Mouse (Mus musculus) left cerebral cortex, adult 18-20 months (tissue): ENCODE measurements around the gene Arhgap9. TPM values are rescaled to one million over a fixed set of nuclear protein-coding genes. Genes with fewer than 3 reads are reported as not detected.

Source experiments
- DNase-seq, 2 experiments: peaks; one replicate each; pipeline ENCODE4 v3.0.0; 2021 to 2022; ENCODE audit warnings: low spot score in 2 of 2, mixed read lengths in 1 of 2
- long read RNA-seq, 2 experiments: library from polyadenylated mRNA; stranded (forward); transcript quantifications; one replicate each; pipeline ENCODE4 v2.0.0; 2021
- total RNA-seq, 2 experiments: library from RNA; stranded (reverse); gene quantifications; 2 replicates each; pipeline ENCODE4 v1.2.3; 2021

Arhgap9 gene
- 1 to 10 TPM; 1.1 TPM for total RNA-seq
- long read RNA-seq, experiment 1 = 0 reads
- long read RNA-seq, experiment 2 = 0 reads

- DNase-seq = no peak
Observed at GRCm38 (mm10) chr10:127321621-127322020, at the start of gene Arhgap9. TSS of gene Arhgap9 (plus strand) at chr10:127321964.

GRCm38 (mm10) chr10:127272371-127272770, 49.4 kb upstream of the Arhgap9 start:
- no peak for DNase-seq

GRCm38 (mm10) chr10:127274261-127275022, 47.3 kb upstream of the Arhgap9 start:
- DNase-seq = no peak

DNA sequence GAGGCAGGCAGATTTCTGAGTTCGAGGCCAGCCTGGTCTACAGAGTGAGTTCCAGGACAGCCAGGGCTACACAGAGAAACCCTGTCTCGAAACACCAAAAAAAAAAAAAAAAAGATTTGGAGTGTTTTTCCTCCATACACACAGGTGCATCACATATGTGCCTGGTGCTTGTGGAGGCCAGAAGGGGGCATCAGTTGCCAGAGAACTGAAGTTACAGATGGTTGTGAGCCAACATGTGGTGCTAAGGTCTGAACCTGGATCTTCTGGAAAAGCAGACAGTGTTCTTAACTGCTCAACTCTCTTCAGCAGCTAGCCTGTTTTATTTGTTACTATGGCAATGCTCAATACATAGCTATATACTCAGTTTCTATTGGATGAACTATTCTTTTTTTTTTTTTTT, 42.0 kb upstream of the Arhgap9 start:
- DNase-seq = no peak

- no peak for DNase-seq
Observed at GRCm38 (mm10) chr10:127281316-127281715, 40.4 kb upstream of the Arhgap9 start.

- no peak for DNase-seq
Observed at GRCm38 (mm10) chr10:127282620-127283215, 39.0 kb upstream of the Arhgap9 start.

GRCm38 (mm10) chr10:127284105-127284622, 37.6 kb upstream of the Arhgap9 start:
- no peak for DNase-seq

- DNase-seq = no peak
Observed at GRCm38 (mm10) chr10:127284724-127285500, 36.9 kb upstream of the Arhgap9 start.

GRCm38 (mm10) chr10:127285644-127286043, 36.1 kb upstream of the Arhgap9 start:
- no peak for DNase-seq

- DNase-seq = no peak
Observed at GRCm38 (mm10) chr10:127286194-127286593, 35.6 kb upstream of the Arhgap9 start.

DNA sequence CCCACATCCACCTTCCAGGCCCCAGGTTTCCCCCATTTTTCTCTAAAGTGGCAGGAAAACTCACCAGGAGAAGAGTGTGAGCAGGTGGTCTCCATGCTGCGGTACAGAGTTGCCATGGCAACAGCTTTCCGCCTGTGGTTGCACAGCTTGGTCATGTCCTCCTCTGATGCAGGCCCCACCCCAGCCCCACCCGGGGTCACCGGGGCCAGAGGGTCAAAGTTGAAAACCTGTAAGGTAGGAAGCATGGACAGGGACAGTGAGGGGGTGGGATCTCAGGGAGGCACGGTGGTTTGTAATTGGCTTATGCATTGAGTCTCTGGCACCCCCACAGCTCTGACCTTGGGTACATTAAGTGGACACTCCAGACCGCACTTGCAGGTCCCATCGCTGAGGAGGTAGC, 35.0 kb upstream of the Arhgap9 start:
- DNase-seq = no peak

DNA sequence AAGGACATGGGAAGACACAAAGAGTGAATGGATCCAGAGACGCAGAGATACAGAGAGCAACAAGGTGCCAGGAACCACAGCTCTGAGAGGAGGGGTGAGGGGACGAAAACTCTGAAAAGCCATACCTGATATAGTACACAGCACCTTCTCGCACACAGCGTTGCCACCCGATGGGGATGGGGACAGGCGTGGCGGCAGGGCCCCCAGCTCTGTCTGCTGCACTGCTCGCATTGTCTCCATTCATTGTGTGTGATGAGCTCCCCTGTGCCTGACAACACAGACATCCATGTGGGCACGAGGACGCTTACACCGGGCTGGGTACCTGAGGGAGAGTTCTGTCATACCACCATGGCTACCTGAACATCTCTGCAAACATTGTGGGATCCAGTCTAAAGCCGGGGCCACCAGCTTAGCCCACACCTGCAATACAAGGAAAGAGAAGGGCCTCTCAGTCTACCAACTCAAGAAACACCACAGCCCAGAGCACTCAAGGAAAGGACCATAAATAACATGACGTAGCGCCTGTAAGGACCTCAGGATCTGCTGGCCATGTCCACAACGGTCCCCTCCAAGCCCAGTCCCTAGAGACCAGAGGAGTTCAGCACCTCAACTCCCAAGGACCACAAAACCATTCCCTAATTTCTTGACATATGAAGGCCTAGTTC, 34.4 kb upstream of the Arhgap9 start:
- DNase-seq = no peak

GRCm38 (mm10) chr10:127287936-127288293, 33.8 kb upstream of the Arhgap9 start:
- no peak for DNase-seq

- no peak for DNase-seq
Observed at GRCm38 (mm10) chr10:127288328-127288799, 33.4 kb upstream of the Arhgap9 start.

- peak; percentile 82 to 86 for DNase-seq
Observed at GRCm38 (mm10) chr10:127288800-127289572, 32.8 kb upstream of the Arhgap9 start, which contains the start of gene Mbd6. TSS of gene Mbd6 (minus strand) at chr10:127289018.

- DNase-seq = peak in 1 of 2 experiments; percentile 38
Observed at GRCm38 (mm10) chr10:127289573-127290191, 32.1 kb upstream of the Arhgap9 start.

- DNase-seq = peak; percentile 100
Observed at GRCm38 (mm10) chr10:127290307-127290929, 31.3 kb upstream of the Arhgap9 start.

- DNase-seq = peak in 1 of 2 experiments; percentile 43
Observed at GRCm38 (mm10) chr10:127290930-127291880, 30.6 kb upstream of the Arhgap9 start.
